Mouse (Mus musculus): Measurements from ENCODE around the gene Polrmt.

The Polrmt gene

GRCm38 (mm10) chr10:79743161-79743560, 3.2 kb downstream of the Polrmt start:
- no peak for DNase-seq (ENCODE audit: low spot score)

GRCm38 (mm10) chr10:79740863-79741262, 5.5 kb downstream of the Polrmt start:
- DNase-seq (ENCODE audit: low spot score) = no peak

DNA sequence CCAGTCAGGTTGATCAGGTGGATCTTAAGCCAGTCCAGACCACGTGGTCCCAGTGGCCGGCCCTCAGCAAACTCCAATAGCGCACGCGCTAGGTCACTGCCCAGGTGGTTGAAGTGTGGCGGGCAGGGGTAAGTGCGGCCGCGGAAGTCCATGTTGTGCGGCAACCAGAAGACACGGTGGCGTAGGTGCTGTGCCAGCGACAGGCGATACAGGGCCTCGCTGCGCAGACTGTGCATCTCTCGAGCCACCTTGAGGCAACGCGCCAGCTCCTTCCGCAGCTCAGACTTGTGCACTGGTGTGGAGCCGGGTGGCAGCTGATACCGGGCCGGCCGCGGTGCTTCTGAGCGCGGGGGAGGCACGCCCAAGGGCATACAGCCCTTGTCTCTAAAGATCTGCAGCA, 7.1 kb downstream of the Polrmt start:
- DNase-seq (ENCODE audit: low spot score) = no peak

GRCm38 (mm10) chr10:79738259-79738658, 8.1 kb downstream of the Polrmt start:
- no peak for DNase-seq (ENCODE audit: low spot score)

- DNase-seq (ENCODE audit: low spot score) = no peak
Observed at GRCm38 (mm10) chr10:79736706-79737105, 9.7 kb downstream of the Polrmt start.

- no peak for DNase-seq (ENCODE audit: low spot score)
Observed at GRCm38 (mm10) chr10:79735361-79735760, 11.0 kb downstream of the Polrmt start.

GRCm38 (mm10) chr10:79733847-79734246, 12.5 kb downstream of the Polrmt start:
- DNase-seq (ENCODE audit: low spot score) = no peak

DNA sequence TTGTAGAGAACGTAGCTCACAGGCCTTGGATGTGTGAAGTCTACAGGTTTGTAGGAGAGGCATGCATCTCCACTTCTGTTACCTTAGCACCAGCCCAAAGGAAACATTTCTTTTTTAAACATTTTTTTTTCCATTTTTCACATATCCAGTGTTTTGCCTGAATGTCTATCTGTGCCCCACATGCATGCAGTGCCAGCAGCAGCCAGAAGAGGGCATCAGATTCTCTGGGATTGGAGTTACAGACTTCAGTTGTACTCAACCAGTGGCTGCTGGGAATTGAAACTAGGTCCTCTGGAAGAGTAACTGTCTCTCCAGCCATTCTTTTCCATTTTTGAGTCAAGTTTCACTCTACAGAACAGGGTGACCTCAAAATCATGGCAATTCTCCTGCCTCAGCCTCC, 13.9 kb downstream of the Polrmt start:
- DNase-seq (ENCODE audit: low spot score) = no peak

DNA sequence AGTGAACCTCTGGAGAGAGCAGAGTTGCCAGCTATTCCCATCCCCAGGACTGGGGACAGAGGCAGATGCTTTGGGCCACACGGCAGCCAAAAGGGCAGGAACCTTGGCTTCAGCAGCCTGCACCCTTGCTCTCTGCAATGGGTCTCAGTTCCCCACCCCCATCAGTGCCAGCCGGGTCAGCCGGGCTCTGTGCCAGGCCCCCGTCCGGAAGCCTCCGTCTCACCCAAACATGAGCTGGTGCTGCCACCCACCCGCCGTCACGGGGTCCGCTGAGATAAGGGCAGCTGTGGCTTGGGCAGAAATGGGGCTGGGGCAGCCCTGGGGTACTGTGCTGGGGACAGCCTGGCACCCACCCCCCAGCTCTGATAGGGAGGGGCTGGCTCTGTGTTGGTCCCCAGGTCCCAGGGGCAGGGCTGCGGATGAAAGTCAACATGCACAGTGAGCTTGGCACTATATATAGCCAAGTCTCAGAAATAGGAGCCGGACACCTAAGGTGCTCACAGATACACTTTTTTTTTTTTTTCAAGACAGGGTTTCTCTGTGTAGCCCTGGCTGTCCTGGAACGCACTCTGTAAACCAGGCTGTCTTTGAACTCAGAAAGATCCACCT, 16.9 kb downstream of the Polrmt start:
- no peak for DNase-seq (ENCODE audit: low spot score)

DNA sequence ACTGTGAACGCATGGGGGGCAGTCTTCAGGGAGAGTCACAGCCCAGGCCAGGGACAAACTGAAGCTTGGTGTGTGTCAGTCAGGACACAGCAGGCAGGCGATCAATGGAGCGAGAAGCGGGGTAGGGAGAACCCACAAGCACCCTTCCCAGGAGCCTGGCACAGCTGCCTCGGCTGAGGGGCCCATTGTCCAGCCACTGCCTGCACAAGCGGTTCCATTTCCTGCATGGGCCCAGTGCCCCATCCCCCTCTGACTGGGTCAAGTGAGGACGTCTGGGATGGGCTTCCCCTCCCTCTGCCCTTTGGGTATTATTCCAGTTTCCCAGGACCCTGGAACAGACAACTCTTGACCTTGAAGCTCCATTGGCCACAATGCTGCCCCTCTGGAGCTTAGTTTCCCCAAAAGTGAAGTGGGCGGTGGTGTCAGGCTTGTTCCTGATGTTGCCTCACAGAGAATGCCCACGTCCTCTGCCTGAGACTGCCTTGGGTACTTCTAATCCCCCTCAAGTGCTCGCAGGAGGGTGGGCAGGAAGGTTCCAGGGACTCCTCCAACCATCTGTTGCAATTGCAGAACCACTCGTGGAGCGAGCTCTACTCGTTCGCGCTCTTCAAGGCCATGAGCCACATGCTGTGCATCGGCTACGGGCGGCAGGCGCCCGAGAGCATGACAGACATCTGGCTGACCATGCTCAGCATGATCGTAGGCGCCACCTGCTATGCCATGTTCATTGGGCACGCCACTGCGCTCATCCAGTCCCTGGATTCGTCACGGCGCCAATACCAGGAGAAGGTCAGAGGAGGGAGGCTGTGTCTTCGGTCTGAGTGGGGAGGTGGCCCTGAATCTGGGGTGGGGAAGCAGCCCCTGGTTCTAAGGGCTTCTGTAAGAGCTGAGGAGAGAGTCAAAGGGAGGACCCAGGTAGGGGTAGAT, 17.8 kb downstream of the Polrmt start:
- DNase-seq (ENCODE audit: low spot score) = no peak

DNA sequence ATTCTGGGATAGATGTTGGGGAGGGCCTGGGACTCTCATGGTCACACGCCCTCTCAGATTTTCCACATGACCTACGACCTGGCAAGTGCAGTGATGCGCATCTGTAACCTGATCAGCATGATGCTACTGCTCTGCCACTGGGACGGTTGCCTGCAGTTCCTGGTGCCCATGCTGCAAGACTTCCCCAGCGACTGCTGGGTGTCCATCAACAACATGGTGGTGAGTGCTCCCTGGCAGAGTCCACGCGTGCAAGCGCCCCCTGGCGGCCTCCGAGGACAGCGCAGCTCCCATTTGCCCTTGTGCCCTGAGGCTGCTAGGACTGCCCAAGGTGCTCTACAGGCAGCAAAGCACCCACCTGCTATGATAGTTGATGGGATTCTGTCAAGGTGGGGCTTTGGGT, 20.3 kb downstream of the Polrmt start:
- DNase-seq (ENCODE audit: low spot score) = peak; percentile 67

DNA sequence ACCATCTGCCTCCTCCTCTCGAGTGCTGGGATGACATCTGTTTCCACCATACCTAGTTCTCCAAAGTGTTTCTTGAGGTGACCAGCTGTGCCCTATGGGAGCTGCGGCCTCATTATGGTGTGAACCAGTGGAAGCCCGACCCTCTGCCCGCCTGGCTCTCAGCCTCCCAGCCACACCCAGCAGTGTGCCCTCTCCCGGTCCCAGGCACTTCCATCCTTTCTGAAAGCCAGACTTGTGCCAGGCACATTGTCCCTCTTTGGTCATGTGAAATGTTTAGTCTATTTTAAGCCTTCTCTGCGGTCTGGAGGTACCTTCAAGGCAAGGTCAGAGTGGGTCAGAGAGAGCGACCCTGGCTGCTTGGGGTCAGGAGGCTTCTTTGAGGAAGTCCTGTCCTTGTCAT, 22.7 kb downstream of the Polrmt start:
- no peak for DNase-seq (ENCODE audit: low spot score)

- DNase-seq (ENCODE audit: low spot score) = no peak
Observed at GRCm38 (mm10) chr10:79723047-79723446, 23.3 kb downstream of the Polrmt start.

- no peak for DNase-seq (ENCODE audit: low spot score)
Observed at GRCm38 (mm10) chr10:79721089-79721488, 25.3 kb downstream of the Polrmt start.

- peak; percentile 58 for DNase-seq (ENCODE audit: low spot score)
Observed at GRCm38 (mm10) chr10:79717640-79718357, 28.6 kb downstream of the Polrmt start.

GRCm38 (mm10) chr10:79716988-79717355, 29.4 kb downstream of the Polrmt start:
- DNase-seq (ENCODE audit: low spot score) = no peak

GRCm38 (mm10) chr10:79716254-79716987, 30.0 kb downstream of the Polrmt start, which contains the start of gene Hcn2:
Gene Hcn2, plus strand, starts transcription at chr10:79716634.
- DNase-seq (ENCODE audit: low spot score) = no peak

DNA sequence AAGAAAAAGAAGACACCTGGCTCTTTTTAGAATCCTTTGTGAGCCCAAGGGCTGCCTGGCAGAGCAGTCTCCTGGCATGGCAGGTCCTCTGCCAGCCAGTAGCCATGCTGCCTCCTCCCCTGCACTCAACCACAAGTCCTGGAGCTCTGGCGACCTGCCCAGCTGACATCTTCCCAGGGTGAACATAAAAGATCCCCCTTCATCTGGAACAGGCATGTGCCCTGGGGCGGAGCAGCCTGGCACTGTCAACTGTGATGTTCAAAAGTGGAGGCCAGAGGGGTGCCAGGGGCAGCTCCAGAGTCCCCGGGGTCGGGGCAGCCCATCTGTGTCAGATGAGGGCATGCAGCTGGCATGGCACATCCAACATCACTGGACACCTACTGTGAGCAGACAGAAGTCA, 31.4 kb downstream of the Polrmt start:
- no peak for DNase-seq (ENCODE audit: low spot score)

- DNase-seq (ENCODE audit: low spot score) = no peak
Observed at GRCm38 (mm10) chr10:79713163-79713562, 33.2 kb downstream of the Polrmt start.

- peak; percentile 82 for DNase-seq (ENCODE audit: low spot score)
Observed at GRCm38 (mm10) chr10:79712499-79713126, 33.8 kb downstream of the Polrmt start.

GRCm38 (mm10) chr10:79712029-79712428, 34.4 kb downstream of the Polrmt start:
- DNase-seq (ENCODE audit: low spot score) = no peak

DNA sequence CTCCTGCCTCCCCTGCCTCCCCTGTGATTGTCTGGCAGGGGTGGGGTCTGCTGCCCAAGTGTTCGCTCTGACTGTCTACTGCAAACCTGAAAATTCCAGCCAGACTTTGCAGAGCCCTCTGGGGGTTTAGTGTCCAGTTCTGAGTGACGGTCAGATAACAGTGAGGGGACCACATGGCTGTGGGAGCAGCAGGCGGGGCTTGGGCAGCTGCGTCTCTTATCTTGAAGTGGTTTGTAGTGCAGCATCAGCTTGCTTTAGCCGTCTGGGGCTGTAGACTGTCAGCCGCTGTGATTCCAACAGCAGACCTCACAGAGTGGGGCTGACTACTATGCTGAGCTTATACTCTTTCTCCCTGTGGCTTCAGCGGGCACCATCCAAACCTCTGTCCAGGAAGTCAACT, 37.1 kb downstream of the Polrmt start:
- DNase-seq (ENCODE audit: low spot score) = no peak

Data from spleen, adult 12 weeks (tissue).